Mouse (Mus musculus): ENCODE measurements at regions not wholly inside any gene's neighbourhood (a gene's known extent, or its start where the extent isn't known, plus 50 kb on each side); places are given as distances from the start of the nearest gene placed in this dataset.

DNA sequence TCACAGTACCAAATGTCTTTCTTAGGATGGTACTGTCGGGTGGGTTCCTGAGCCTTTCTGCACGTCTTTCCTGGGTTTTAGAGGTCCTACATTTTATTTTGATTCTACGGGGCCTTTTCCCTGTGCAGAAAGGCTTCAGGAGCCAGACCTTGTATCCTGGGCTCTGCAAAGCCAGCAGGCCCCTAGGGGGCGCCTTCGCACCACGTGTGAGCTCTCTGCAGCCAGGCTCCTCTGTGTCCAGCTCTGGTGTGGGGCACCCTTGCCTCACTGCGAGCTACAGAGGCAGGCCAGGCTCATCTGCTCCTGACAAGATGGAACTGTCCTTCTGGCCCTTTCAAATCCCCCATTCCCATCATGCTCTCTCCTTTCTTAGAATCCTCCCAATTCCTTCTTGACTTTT is 53.3 kb upstream of the Usp3 start:
- 16% methylated on average over 7 of the region's 7 CpGs for WGBS
- ATAC-seq: peak; percentile 89

DNA sequence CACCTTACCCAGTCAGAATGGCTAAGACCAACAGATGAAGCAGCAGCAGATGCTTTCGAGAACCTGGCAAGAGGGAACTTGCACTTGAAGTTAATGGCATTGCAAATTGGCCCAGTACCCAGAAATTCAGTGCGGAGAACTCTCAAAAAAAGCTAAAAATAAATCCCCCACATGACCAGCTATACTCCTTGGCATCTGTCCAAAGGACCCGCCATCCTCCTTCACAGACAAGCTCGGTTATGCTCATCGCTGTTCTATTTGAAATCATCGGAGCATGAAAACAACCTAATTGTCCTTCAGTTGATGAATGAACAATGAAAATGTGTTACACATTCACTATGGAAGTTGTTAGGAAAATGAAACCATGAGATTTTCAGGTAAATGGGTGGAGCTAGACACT is 58.4 kb upstream of the Usp3 start:
- WGBS: 37% methylated on average over 6 of the region's 6 CpGs
- no peak for ATAC-seq
- Histone ChIP-seq H3K4me3 (ENCODE audit: low read depth, low read length) (no peak overlapping the region), H3K36me3 (ENCODE audit: control insufficient read depth, insufficient read depth) (no peaks in the 10 kb centered on the region), H3K27me3 (replicated peaks; ENCODE audit: control insufficient read depth, insufficient read depth, low read length) (no peaks in the 10 kb centered on the region), H3K9me3 (ENCODE audit: control insufficient read depth) (no peaks in the 10 kb centered on the region), H3K4me2 (replicated peaks; ENCODE audit: low read depth) (no peak overlapping the region), H3K9ac (ENCODE audit: low read depth, low read length) (no peak overlapping the region), H3K27ac (ENCODE audit: low read depth, low read length) (no peak overlapping the region), H3K4me1 (replicated peaks; ENCODE audit: control insufficient read depth, insufficient read depth, low read length) (no peaks in the 10 kb centered on the region)
- TF ChIP-seq CTCF (IDR thresholded peaks at IDR 0.05; ENCODE audit: low read depth): no peak

More for the DNA sequence above, 53.3 kb upstream of the Usp3 start:
- H3K4me3 ChIP-seq (ENCODE audit: low read depth, low read length): no peak overlapping the region
- H3K27ac ChIP-seq (ENCODE audit: low read depth, low read length): no peak overlapping the region
- no peaks in the 10 kb centered on the region for H3K27me3 ChIP-seq (replicated peaks; ENCODE audit: control insufficient read depth, insufficient read depth, low read length)
- H3K4me1 ChIP-seq (replicated peaks; ENCODE audit: control insufficient read depth, insufficient read depth, low read length): no peaks in the 10 kb centered on the region
- H3K9ac ChIP-seq (ENCODE audit: low read depth, low read length): no peak overlapping the region
- H3K4me2 ChIP-seq (replicated peaks; ENCODE audit: low read depth): no peak overlapping the region
- no peaks in the 10 kb centered on the region for H3K36me3 ChIP-seq (ENCODE audit: control insufficient read depth, insufficient read depth)
- TF ChIP-seq CTCF (IDR thresholded peaks at IDR 0.05; ENCODE audit: low read depth): peak; percentile 96
- H3K9me3 ChIP-seq (ENCODE audit: control insufficient read depth): no peaks in the 10 kb centered on the region

DNA sequence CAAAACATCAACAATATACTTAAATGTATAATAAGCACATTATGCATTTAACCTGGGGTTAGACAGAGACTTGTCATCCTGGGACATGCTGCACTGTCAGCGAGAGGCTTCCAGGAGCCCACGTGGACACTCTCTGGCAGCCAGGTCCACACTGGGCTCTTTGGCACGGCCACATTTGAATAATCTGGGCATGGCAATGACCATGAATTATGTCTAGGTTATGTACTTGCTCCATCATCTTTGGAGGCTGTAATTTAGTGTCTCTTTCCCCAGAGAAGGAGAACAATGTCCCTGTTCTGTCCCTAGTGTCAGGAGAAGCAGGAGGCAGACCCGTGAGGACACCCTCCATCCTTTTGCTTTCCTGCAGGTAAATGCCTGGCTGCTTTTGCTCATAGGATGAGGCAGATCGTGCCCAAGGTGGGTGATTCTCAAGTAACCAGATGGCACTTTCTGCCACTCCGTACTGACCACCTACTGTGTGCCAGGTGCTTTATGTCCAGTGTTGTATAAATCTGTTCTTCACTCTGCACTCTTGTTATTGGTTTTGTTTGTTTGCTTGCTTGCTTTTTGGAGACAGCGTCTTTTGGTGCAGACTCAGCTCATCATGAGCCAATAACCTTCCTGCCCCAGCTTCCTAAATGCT is 56.2 kb upstream of the Car12 start:
- H3K27me3 ChIP-seq (replicated peaks; ENCODE audit: control insufficient read depth, insufficient read depth, low read length): no peaks in the 10 kb centered on the region
- H3K4me2 ChIP-seq (replicated peaks; ENCODE audit: low read depth): no peak overlapping the region
- no peak overlapping the region for H3K4me3 ChIP-seq (ENCODE audit: low read depth, low read length)
- 80% methylated on average over 7 of the region's 7 CpGs for WGBS
- no peaks in the 10 kb centered on the region for H3K4me1 ChIP-seq (replicated peaks; ENCODE audit: control insufficient read depth, insufficient read depth, low read length)
- H3K36me3 ChIP-seq (ENCODE audit: control insufficient read depth, insufficient read depth): no peaks in the 10 kb centered on the region
- H3K9me3 ChIP-seq (ENCODE audit: control insufficient read depth): no peaks in the 10 kb centered on the region
- TF ChIP-seq CTCF (IDR thresholded peaks at IDR 0.05; ENCODE audit: low read depth): no peak
- ATAC-seq: no peak
- H3K9ac ChIP-seq (ENCODE audit: low read depth, low read length): no peak overlapping the region
- H3K27ac ChIP-seq (ENCODE audit: low read depth, low read length): no peak overlapping the region

DNA sequence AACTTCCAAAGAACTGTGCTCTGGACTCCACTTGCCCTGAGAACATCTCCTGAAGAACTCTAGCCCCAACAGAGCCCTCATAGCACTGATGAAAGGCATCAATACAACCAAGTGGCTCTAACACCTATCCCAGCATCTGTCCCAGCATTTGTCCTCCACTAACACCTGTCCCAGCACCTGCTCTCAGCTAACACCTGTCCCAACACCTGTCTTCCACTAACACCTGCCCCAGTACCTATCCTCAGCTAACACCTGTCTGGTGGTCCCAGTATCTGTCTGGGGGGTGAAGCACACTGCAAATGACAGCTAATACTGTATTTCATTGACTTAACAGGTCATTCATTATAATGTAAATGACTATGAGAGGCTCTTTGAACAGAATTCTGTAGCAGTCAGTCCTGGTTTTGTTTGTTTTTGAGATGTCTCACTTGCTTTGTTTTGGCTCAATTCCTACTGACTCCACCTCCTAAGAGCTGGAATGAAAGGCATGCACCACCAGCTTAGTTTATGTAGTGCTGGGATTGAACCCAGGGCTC is 54.7 kb upstream of the Car12 start:
- H3K9me3 ChIP-seq (ENCODE audit: control insufficient read depth): no peaks in the 10 kb centered on the region
- no peaks in the 10 kb centered on the region for H3K36me3 ChIP-seq (ENCODE audit: control insufficient read depth, insufficient read depth)
- H3K27me3 ChIP-seq (replicated peaks; ENCODE audit: control insufficient read depth, insufficient read depth, low read length): no peaks in the 10 kb centered on the region
- H3K4me1 ChIP-seq (replicated peaks; ENCODE audit: control insufficient read depth, insufficient read depth, low read length): no peaks in the 10 kb centered on the region
- no peak overlapping the region for H3K4me3 ChIP-seq (ENCODE audit: low read depth, low read length)
- no peak overlapping the region for H3K9ac ChIP-seq (ENCODE audit: low read depth, low read length)
- no peak for TF ChIP-seq CTCF (IDR thresholded peaks at IDR 0.05; ENCODE audit: low read depth)
- H3K27ac ChIP-seq (ENCODE audit: low read depth, low read length): no peak overlapping the region
- H3K4me2 ChIP-seq (replicated peaks; ENCODE audit: low read depth): no peak overlapping the region
- ATAC-seq: no peak

- no peak for TF ChIP-seq CTCF (IDR thresholded peaks at IDR 0.05; ENCODE audit: low read depth)
- WGBS: 87% methylated on average over 11 of the region's 11 CpGs
- ATAC-seq: no peak
- Histone ChIP-seq H3K4me2 (replicated peaks; ENCODE audit: low read depth) (no peak overlapping the region), H3K27ac (ENCODE audit: low read depth, low read length) (no peak overlapping the region), H3K4me1 (replicated peaks; ENCODE audit: control insufficient read depth, insufficient read depth, low read length) (no peaks in the 10 kb centered on the region), H3K4me3 (ENCODE audit: low read depth, low read length) (no peak overlapping the region), H3K27me3 (replicated peaks; ENCODE audit: control insufficient read depth, insufficient read depth, low read length) (no peaks in the 10 kb centered on the region), H3K9ac (ENCODE audit: low read depth, low read length) (no peak overlapping the region), H3K36me3 (ENCODE audit: control insufficient read depth, insufficient read depth) (no peaks in the 10 kb centered on the region), H3K9me3 (ENCODE audit: control insufficient read depth) (no peaks in the 10 kb centered on the region)
Measured at GRCm38 (mm10) chr9:66659781-66660445, 53.6 kb upstream of the Car12 start.

- no peak for ATAC-seq
- no peaks in the 10 kb centered on the region for H3K9me3 ChIP-seq (ENCODE audit: control insufficient read depth)
- H3K4me3 ChIP-seq (ENCODE audit: low read depth, low read length): no peak overlapping the region
- H3K36me3 ChIP-seq (ENCODE audit: control insufficient read depth, insufficient read depth): no peaks in the 10 kb centered on the region
- WGBS: 82% methylated on average over 7 of the region's 7 CpGs
- no peaks in the 10 kb centered on the region for H3K4me1 ChIP-seq (replicated peaks; ENCODE audit: control insufficient read depth, insufficient read depth, low read length)
- TF ChIP-seq CTCF (IDR thresholded peaks at IDR 0.05; ENCODE audit: low read depth): no peak
- no peaks in the 10 kb centered on the region for H3K27me3 ChIP-seq (replicated peaks; ENCODE audit: control insufficient read depth, insufficient read depth, low read length)
- no peak overlapping the region for H3K9ac ChIP-seq (ENCODE audit: low read depth, low read length)
- H3K4me2 ChIP-seq (replicated peaks; ENCODE audit: low read depth): no peak overlapping the region
- no peak overlapping the region for H3K27ac ChIP-seq (ENCODE audit: low read depth, low read length)
Measured at GRCm38 (mm10) chr9:66661596-66661995, 51.9 kb upstream of the Car12 start.
